Mouse (Mus musculus): ENCODE results near the gene Nms. TPM values are rescaled to one million over a fixed set of nuclear protein-coding genes. Genes with fewer than 3 reads are reported as not detected.

The Nms gene
- total and polyA plus RNA-seq, 2 experiments from 2014 or later = not detected

GRCm38 (mm10) chr1:38939608-38940007, 659 bp downstream of the Nms start:
- Histone ChIP-seq H3K4me3 (ENCODE audit: low read depth, low read length) (no peak overlapping the region), H3K27me3 (ENCODE audit: control insufficient read depth, insufficient read depth, low read length) (no peaks in the 10 kb centered on the region), H3K9me3 (replicated peaks; ENCODE audit: control insufficient read depth, low read length) (no peaks in the 10 kb centered on the region), H3K27ac (ENCODE audit: low read depth) (no peak overlapping the region), H3K9ac (replicated peaks; ENCODE audit: low read depth, low read length) (no peak overlapping the region), H3K36me3 (replicated peaks; ENCODE audit: control insufficient read depth, insufficient read depth, low read length) (no peaks in the 10 kb centered on the region), H3K4me1 (ENCODE audit: control insufficient read depth, insufficient read depth) (no peaks in the 10 kb centered on the region), H3K4me2 (ENCODE audit: low read depth, low read length) (no peak overlapping the region)
- DNase-seq (ENCODE audit: low spot score) = no peak
- ATAC-seq (ENCODE audit: insufficient read depth, low read depth) = no peak
- TF ChIP-seq CTCF (IDR thresholded peaks at IDR 0.05; ENCODE audit: low read depth) (no peak), EP300 (IDR thresholded peaks at IDR 0.05; ENCODE audit: low read depth) (no peak)
- 2% methylated on average over 5 of the region's 5 CpGs for WGBS

GRCm38 (mm10) chr1:38956457-38956856, 17.5 kb downstream of the Nms start:
- H3K27ac ChIP-seq (ENCODE audit: low read depth) = no peak overlapping the region
- TF ChIP-seq CTCF (IDR thresholded peaks at IDR 0.05; ENCODE audit: low read depth) (no peak), EP300 (IDR thresholded peaks at IDR 0.05; ENCODE audit: low read depth) (no peak)
- no peak for DNase-seq (ENCODE audit: low spot score)
- no peaks in the 10 kb centered on the region for H3K4me1 ChIP-seq (ENCODE audit: control insufficient read depth, insufficient read depth)
- H3K36me3 ChIP-seq (replicated peaks; ENCODE audit: control insufficient read depth, insufficient read depth, low read length) = no peaks in the 10 kb centered on the region
- 85% methylated on average over 3 of the region's 3 CpGs for WGBS
- no peak overlapping the region for H3K9ac ChIP-seq (replicated peaks; ENCODE audit: low read depth, low read length)
- H3K27me3 ChIP-seq (ENCODE audit: control insufficient read depth, insufficient read depth, low read length) = no peaks in the 10 kb centered on the region
- H3K4me3 ChIP-seq (ENCODE audit: low read depth, low read length) = no peak overlapping the region
- no peak overlapping the region for H3K4me2 ChIP-seq (ENCODE audit: low read depth, low read length)
- no peaks in the 10 kb centered on the region for H3K9me3 ChIP-seq (replicated peaks; ENCODE audit: control insufficient read depth, low read length)
- no peak for ATAC-seq (ENCODE audit: insufficient read depth, low read depth)

- ATAC-seq (ENCODE audit: insufficient read depth, low read depth) (no peak), DNase-seq (ENCODE audit: low spot score) (no peak)
- H3K36me3 ChIP-seq (replicated peaks; ENCODE audit: control insufficient read depth, insufficient read depth, low read length) = no peaks in the 10 kb centered on the region
- no peak for TF ChIP-seq EP300 (IDR thresholded peaks at IDR 0.05; ENCODE audit: low read depth)
- TF ChIP-seq CTCF (IDR thresholded peaks at IDR 0.05; ENCODE audit: low read depth) = no peak
- no peaks in the 10 kb centered on the region for H3K9me3 ChIP-seq (replicated peaks; ENCODE audit: control insufficient read depth, low read length)
- H3K4me3 ChIP-seq (ENCODE audit: low read depth, low read length) = no peak overlapping the region
- no peaks in the 10 kb centered on the region for H3K27me3 ChIP-seq (ENCODE audit: control insufficient read depth, insufficient read depth, low read length)
- H3K27ac ChIP-seq (ENCODE audit: low read depth) = no peak overlapping the region
- H3K9ac ChIP-seq (replicated peaks; ENCODE audit: low read depth, low read length) = no peak overlapping the region
- H3K4me2 ChIP-seq (ENCODE audit: low read depth, low read length) = no peak overlapping the region
- no peaks in the 10 kb centered on the region for H3K4me1 ChIP-seq (ENCODE audit: control insufficient read depth, insufficient read depth)
- 76% methylated on average over 1 of the region's 1 CpGs for WGBS
Observed at GRCm38 (mm10) chr1:38969116-38969515, 30.2 kb downstream of the Nms start.

- no peak overlapping the region for H3K4me2 ChIP-seq (ENCODE audit: low read depth, low read length)
- ATAC-seq (ENCODE audit: insufficient read depth, low read depth) (no peak), DNase-seq (ENCODE audit: low spot score) (no peak)
- 80% methylated on average over 3 of the region's 3 CpGs for WGBS
- H3K4me1 ChIP-seq (ENCODE audit: control insufficient read depth, insufficient read depth) = no peaks in the 10 kb centered on the region
- no peaks in the 10 kb centered on the region for H3K36me3 ChIP-seq (replicated peaks; ENCODE audit: control insufficient read depth, insufficient read depth, low read length)
- no peaks in the 10 kb centered on the region for H3K9me3 ChIP-seq (replicated peaks; ENCODE audit: control insufficient read depth, low read length)
- no peak overlapping the region for H3K9ac ChIP-seq (replicated peaks; ENCODE audit: low read depth, low read length)
- no peak for TF ChIP-seq EP300 (IDR thresholded peaks at IDR 0.05; ENCODE audit: low read depth)
- no peak for TF ChIP-seq CTCF (IDR thresholded peaks at IDR 0.05; ENCODE audit: low read depth)
- no peak overlapping the region for H3K27ac ChIP-seq (ENCODE audit: low read depth)
- no peaks in the 10 kb centered on the region for H3K27me3 ChIP-seq (ENCODE audit: control insufficient read depth, insufficient read depth, low read length)
- no peak overlapping the region for H3K4me3 ChIP-seq (ENCODE audit: low read depth, low read length)
Observed at GRCm38 (mm10) chr1:38971712-38972111, 32.8 kb downstream of the Nms start.

GRCm38 (mm10) chr1:38972986-38973592, 34.1 kb downstream of the Nms start:
- TF ChIP-seq CTCF (IDR thresholded peaks at IDR 0.05; ENCODE audit: low read depth) = no peak
- TF ChIP-seq EP300 (IDR thresholded peaks at IDR 0.05; ENCODE audit: low read depth) = no peak
- ATAC-seq (ENCODE audit: insufficient read depth, low read depth) = no peak

GRCm38 (mm10) chr1:38979953-38980352, 41.0 kb downstream of the Nms start:
- Histone ChIP-seq H3K27ac (ENCODE audit: low read depth) (no peak overlapping the region), H3K4me2 (ENCODE audit: low read depth, low read length) (no peak overlapping the region), H3K4me3 (ENCODE audit: low read depth, low read length) (no peak overlapping the region), H3K9ac (replicated peaks; ENCODE audit: low read depth, low read length) (no peak overlapping the region), H3K36me3 (replicated peaks; ENCODE audit: control insufficient read depth, insufficient read depth, low read length) (no peaks in the 10 kb centered on the region), H3K4me1 (ENCODE audit: control insufficient read depth, insufficient read depth) (no peaks in the 10 kb centered on the region), H3K27me3 (ENCODE audit: control insufficient read depth, insufficient read depth, low read length) (no peaks in the 10 kb centered on the region), H3K9me3 (replicated peaks; ENCODE audit: control insufficient read depth, low read length) (no peaks in the 10 kb centered on the region)
- TF ChIP-seq CTCF (IDR thresholded peaks at IDR 0.05; ENCODE audit: low read depth) (no peak), EP300 (IDR thresholded peaks at IDR 0.05; ENCODE audit: low read depth) (no peak)
- 41% methylated on average over 7 of the region's 7 CpGs for WGBS
- no peak for ATAC-seq (ENCODE audit: insufficient read depth, low read depth)
- DNase-seq (ENCODE audit: low spot score) = no peak

More at GRCm38 (mm10) chr1:38972986-38973592, 34.1 kb downstream of the Nms start:
- H3K9me3 ChIP-seq (replicated peaks; ENCODE audit: control insufficient read depth, low read length) = no peaks in the 10 kb centered on the region
- no peak overlapping the region for H3K4me2 ChIP-seq (ENCODE audit: low read depth, low read length)
- H3K27ac ChIP-seq (ENCODE audit: low read depth) = no peak overlapping the region
- no peak overlapping the region for H3K4me3 ChIP-seq (ENCODE audit: low read depth, low read length)
- H3K36me3 ChIP-seq (replicated peaks; ENCODE audit: control insufficient read depth, insufficient read depth, low read length) = no peaks in the 10 kb centered on the region
- no peaks in the 10 kb centered on the region for H3K27me3 ChIP-seq (ENCODE audit: control insufficient read depth, insufficient read depth, low read length)
- no peaks in the 10 kb centered on the region for H3K4me1 ChIP-seq (ENCODE audit: control insufficient read depth, insufficient read depth)
- H3K9ac ChIP-seq (replicated peaks; ENCODE audit: low read depth, low read length) = no peak overlapping the region
- no peak for DNase-seq (ENCODE audit: low spot score)
- WGBS = 72% methylated on average over 9 of the region's 9 CpGs
